Mouse (Mus musculus): Measurements from ENCODE around the gene Gm21188. TPM values are rescaled to one million over a fixed set of nuclear protein-coding genes. Genes with fewer than 3 reads are reported as not detected.

Gm21188 gene
- polyA plus RNA-seq, 1 experiment from 2014 or later: not detected

Other genes starting within 250 kb of the Gm21188 start
- not detected in 2 replicates for gene AF067063, start 222.0 kb downstream of the Gm21188 start, polyA plus RNA-seq (2014; fragmentation: Nextera tagmentation; extraction: Ambion mirVana)
- gene D13Ertd608e, start 216.2 kb downstream of the Gm21188 start, polyA plus RNA-seq (2014; fragmentation: Nextera tagmentation; extraction: Ambion mirVana): not detected in 2 replicates
- gene Tcstv1, start 157.4 kb downstream of the Gm21188 start, polyA plus RNA-seq (2014; fragmentation: Nextera tagmentation; extraction: Ambion mirVana): not detected in 2 replicates
- gene Gm21761, start 122.9 kb downstream of the Gm21188 start, polyA plus RNA-seq (2014; fragmentation: Nextera tagmentation; extraction: Ambion mirVana): not detected in 2 replicates
- not detected in 2 replicates for gene B020031M17Rik, start 101.4 kb downstream of the Gm21188 start, polyA plus RNA-seq (2014; fragmentation: Nextera tagmentation; extraction: Ambion mirVana)
- not detected in 2 replicates for gene Gm36079, start 25.2 kb downstream of the Gm21188 start, polyA plus RNA-seq (2014; fragmentation: Nextera tagmentation; extraction: Ambion mirVana)
- not detected in 2 replicates for gene Gm20767, start 88.1 kb upstream of the Gm21188 start, polyA plus RNA-seq (2014; fragmentation: Nextera tagmentation; extraction: Ambion mirVana)
- gene Gm21818, start 120.2 kb upstream of the Gm21188 start, polyA plus RNA-seq (2014; fragmentation: Nextera tagmentation; extraction: Ambion mirVana): not detected in 2 replicates
- not detected in 2 replicates for gene Gm21762, start 163.8 kb upstream of the Gm21188 start, polyA plus RNA-seq (2014; fragmentation: Nextera tagmentation; extraction: Ambion mirVana)
- not detected in 2 replicates for gene Gm21731, start 186.9 kb upstream of the Gm21188 start, polyA plus RNA-seq (2014; fragmentation: Nextera tagmentation; extraction: Ambion mirVana)
- gene AF067061, start 210.9 kb upstream of the Gm21188 start, polyA plus RNA-seq (2014; fragmentation: Nextera tagmentation; extraction: Ambion mirVana): not detected in 2 replicates
- gene BC147527, start 248.2 kb upstream of the Gm21188 start, polyA plus RNA-seq (2014; fragmentation: Nextera tagmentation; extraction: Ambion mirVana): 0.27 TPM in 1 of 2 replicates, not detected in the other

Measured in neural tube, embryonic 14.5 days (tissue).